Mouse (Mus musculus) liver, adult (tissue): Measurements from ENCODE around the gene Crot.

ENCODE experiments used
- GATA4 ChIP-seq: IDR thresholded peaks from 2 replicates; pipeline ENCODE4 v1.6.1; 2014; ENCODE audit warnings: mild to moderate bottlenecking, low read length; ENCODE audit not compliant: insufficient replicate concordance

Crot gene

GRCm38 (mm10) chr5:8947423-8948110, 49.6 kb downstream of the Crot start:
- no peak for TF ChIP-seq GATA4

GRCm38 (mm10) chr5:8943836-8944235, 53.3 kb downstream of the Crot start:
- TF ChIP-seq GATA4: no peak

- no peak for TF ChIP-seq GATA4
These were observed 59.2 kb downstream of the Crot start for GRCm38 (mm10) chr5:8937965-8938364.

GRCm38 (mm10) chr5:8928440-8928839, 68.7 kb downstream of the Crot start:
- no peak for TF ChIP-seq GATA4

GRCm38 (mm10) chr5:8917069-8917468, 80.1 kb downstream of the Crot start:
- TF ChIP-seq GATA4: no peak

GRCm38 (mm10) chr5:8916400-8916799, 80.7 kb downstream of the Crot start:
- no peak for TF ChIP-seq GATA4
